Mouse (Mus musculus) neutrophil, adult 65 days (primary cell): ENCODE data around the gene Selenov. TPM values are rescaled to one million over a fixed set of nuclear protein-coding genes. Genes with fewer than 3 reads are reported as not detected.

Experiments used
- total RNA-seq: library from RNA; stranded (reverse); gene quantifications from 2 replicates; pipeline ENCODE4 v1.2.4, GENCODE M21; 2023

Selenov gene
- not detected in 2 replicates for total RNA-seq

GRCm38 (mm10) chr7:28290638-28291590 is at the start of gene Selenov:
TSS of gene Selenov (minus strand) at chr7:28291186.

GRCm38 (mm10) chr7:28338108-28338998 is 47.4 kb upstream of the Selenov start, which contains the start of gene Supt5:
TSS of gene Supt5 (minus strand) at chr7:28338746.

GRCm38 (mm10) chr7:28311926-28312543 is 21.0 kb upstream of the Selenov start, which contains the start of gene Timm50:
TSS of gene Timm50 (minus strand) at chr7:28312072.

GRCm38 (mm10) chr7:28301616-28302433 is 10.8 kb upstream of the Selenov start, which contains the start of gene Dll3:
TSS of gene Dll3 (minus strand) at chr7:28302238.

GRCm38 (mm10) chr7:28277615-28278278 is 13.2 kb downstream of the Selenov start, which contains the start of gene Eid2b:
TSS of gene Eid2b (plus strand) at chr7:28277739.

GRCm38 (mm10) chr7:28267129-28268041 is 23.6 kb downstream of the Selenov start, which contains the start of gene Eid2:
TSS of gene Eid2 (plus strand) at chr7:28267881.

Other genes with a start within 250 kb of the Selenov start
- gene Psmc4, start 241.1 kb downstream of the Selenov start, total RNA-seq, result 66.2 and 72.8 TPM in 2 replicates
- not detected in 2 replicates for gene Fcgbp, start 219.9 kb downstream of the Selenov start, total RNA-seq
- not detected in 2 replicates for gene 9530053A07Rik, start 161.7 kb downstream of the Selenov start, total RNA-seq
- gene Fbl, start 121.5 kb downstream of the Selenov start, total RNA-seq, result 39.0 and 39.8 TPM in 2 replicates
- 18.7 and 20.9 TPM in 2 replicates for gene Dyrk1b, start 111.7 kb downstream of the Selenov start, total RNA-seq
- gene Eid2, start 23.3 kb downstream of the Selenov start, total RNA-seq, result 1.2 and 1.6 TPM in 2 replicates
- gene Eid2b, start 13.4 kb downstream of the Selenov start, total RNA-seq, result 5.0 and 6.9 TPM in 2 replicates
- not detected in 2 replicates for gene Dll3, start 11.1 kb upstream of the Selenov start, total RNA-seq
- gene Timm50, start 20.9 kb upstream of the Selenov start, total RNA-seq, result 30.5 and 34.3 TPM in 2 replicates
- gene Supt5, start 47.6 kb upstream of the Selenov start, total RNA-seq, result 75.3 and 85.3 TPM in 2 replicates
- 615 and 788 TPM in 2 replicates for gene Rps16, start 59.5 kb upstream of the Selenov start, total RNA-seq
- gene Plekhg2, start 81.4 kb upstream of the Selenov start, total RNA-seq, result 23.5 and 27.9 TPM in 2 replicates
- 1,259 and 1,483 TPM in 2 replicates for gene Zfp36, start 89.1 kb upstream of the Selenov start, total RNA-seq
- 7.6 and 8.2 TPM in 2 replicates for gene Med29, start 101.5 kb upstream of the Selenov start, total RNA-seq
- gene Paf1, start 101.8 kb upstream of the Selenov start, total RNA-seq, result 67.1 and 90.2 TPM in 2 replicates
- gene Gmfg, start 146.3 kb upstream of the Selenov start, total RNA-seq, result 593 and 595 TPM in 2 replicates
- gene Lrfn1, start 160.8 kb upstream of the Selenov start, total RNA-seq, result 1.8 and 3.4 TPM in 2 replicates
- gene Ifnl2, start 219.3 kb upstream of the Selenov start, total RNA-seq, result not detected in 2 replicates
- not detected in 2 replicates for gene Ifnl3, start 231.7 kb upstream of the Selenov start, total RNA-seq
- not detected in 2 replicates for gene Sycn, start 249.7 kb upstream of the Selenov start, total RNA-seq